ENCODE assay signal across 8 mouse cellular contexts in the genomic region with DNA sequence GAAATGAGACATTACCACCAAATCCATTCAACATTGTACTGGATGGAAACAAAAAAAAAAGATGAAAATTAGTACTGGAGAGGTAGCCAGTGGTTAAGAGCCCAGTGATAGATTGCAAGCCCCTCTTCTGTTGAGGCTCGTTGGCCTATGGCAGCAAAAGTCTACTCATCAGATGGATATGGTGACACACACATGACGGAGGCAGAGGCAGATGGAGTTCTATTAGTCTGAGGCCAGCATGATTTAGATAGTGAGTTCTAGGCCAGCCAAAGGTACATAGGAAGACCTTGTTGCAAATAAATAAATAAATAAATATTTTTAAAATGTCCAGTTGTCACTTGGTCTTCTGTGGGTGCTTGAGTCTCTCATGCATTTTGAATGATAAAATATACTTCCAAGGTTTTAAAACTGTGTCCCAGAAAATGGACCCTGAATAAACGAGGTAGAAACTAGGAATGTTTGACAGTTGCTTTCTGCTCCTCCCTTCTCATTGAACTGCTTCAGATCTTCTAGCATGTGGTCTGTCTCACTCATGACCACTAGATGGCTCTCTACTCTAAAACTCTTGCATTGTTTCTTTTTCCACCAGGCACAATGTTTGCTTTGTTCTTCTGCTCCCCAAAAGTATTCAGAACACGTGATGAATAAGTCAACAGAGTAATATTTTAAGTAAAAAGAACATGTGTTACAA.
DNase-seq lines count a peak whose midpoint lies in the region; ATAC-seq and TF ChIP-seq lines count a peak whose summit lies in the region.

No protein-coding gene starts in this region.

- H3K27ac ChIP-seq in heart, adult 2 months, result no peak overlapping the region
- no peak overlapping the region for H3K27ac ChIP-seq in limb, embryonic 14.5 days (replicated peaks; ENCODE audit: low read depth, low read length)
- H3K27ac ChIP-seq in stomach, postnatal 0 days (replicated peaks), result no peak overlapping the region

- no peaks in the 10 kb centered on the region for H3K27me3 ChIP-seq in heart, adult 2 months (ENCODE audit: control insufficient read depth, insufficient read depth, low read length)
- no peaks in the 10 kb centered on the region for H3K27me3 ChIP-seq in limb, embryonic 14.5 days (ENCODE audit: control insufficient read depth, insufficient read depth, low read length)
- H3K27me3 ChIP-seq in stomach, postnatal 0 days (ENCODE audit: control insufficient read depth, insufficient read depth, low read length), result no peaks in the 10 kb centered on the region

- no peak for TF ChIP-seq POLR2A in heart, adult 2 months (IDR thresholded peaks at IDR 0.05; ENCODE audit: insufficient read depth, low read depth, low read length)
- no peak for TF ChIP-seq POLR2A in limb, embryonic 14.5 days (IDR thresholded peaks at IDR 0.05; ENCODE audit: borderline replicate concordance, extremely low read depth, insufficient read depth, insufficient read length)

- 48% methylated on average over 4 of the region's 4 CpGs for WGBS in heart, adult 2 months
- WGBS in limb, embryonic 14.5 days, result 48% methylated on average over 4 of the region's 4 CpGs
- 47% methylated on average over 4 of the region's 4 CpGs for WGBS in stomach, postnatal 0 days

- no peak for DNase-seq in heart, adult 2 months
- no peak for DNase-seq in heart, postnatal 25 days (ENCODE audit: low spot score)
- DNase-seq in 3T3-L1 (ENCODE audit: low read depth, low spot score) (peak; percentile 79), MN1 (ENCODE audit: low spot score) (peak; percentile 60)
- peak; percentile 62 for DNase-seq in forelimb bud, embryonic 11.5 days (ENCODE audit: low read depth, low spot score)
- peak; percentile 78 for DNase-seq in limb, embryonic 14.5 days (ENCODE audit: low spot score)
- DNase-seq in stomach, postnatal 0 days (ENCODE audit: low spot score), result no peak
- DNase-seq in urinary bladder, postnatal 10 days (ENCODE audit: low spot score), result no peak

- H3K4me3 ChIP-seq in heart, adult 2 months, result no peak overlapping the region
- H3K4me3 ChIP-seq in limb, embryonic 14.5 days (replicated peaks; ENCODE audit: low read length), result no peak overlapping the region
- H3K4me3 ChIP-seq in stomach, postnatal 0 days (ENCODE audit: low read depth, low read length), result no peak overlapping the region

- no peak for TF ChIP-seq EP300 in heart, adult 2 months (IDR thresholded peaks at IDR 0.05; ENCODE audit: insufficient read depth, low read depth, low read length)
- no peak for TF ChIP-seq EP300 in stomach, postnatal 0 days (optimal IDR thresholded peaks at IDR 0.05)

- intact Hi-C loops in heart, adult 2 months (cut with DNase I), result loop anchor here (5.0 kb wide), 1 partner anchor 781 kb away; no protein-coding TSS in a partner anchor
- intact Hi-C loops in heart, postnatal 25 days (cut with DNase I), result loop anchor here (1.0 to 10.0 kb wide), 2 partner anchors 781 to 924 kb away; no protein-coding TSS in a partner anchor

- no peaks in the 10 kb centered on the region for H3K79me2 ChIP-seq in heart, adult 2 months (replicated peaks; ENCODE audit: control insufficient read depth, insufficient read depth, low read length)

- ATAC-seq in limb, embryonic 14.5 days (ENCODE audit: low FRiP score, low read depth), result peak; percentile 84
- ATAC-seq in stomach, postnatal 0 days (ENCODE audit: low FRiP score, low TSS enrichment), result no peak

- H3K36me3 ChIP-seq in heart, adult 2 months (ENCODE audit: control insufficient read depth, insufficient read depth, low read length), result no peaks in the 10 kb centered on the region
- no peaks in the 10 kb centered on the region for H3K36me3 ChIP-seq in limb, embryonic 14.5 days (ENCODE audit: control insufficient read depth, insufficient read depth, low read length)
- no peaks in the 10 kb centered on the region for H3K36me3 ChIP-seq in stomach, postnatal 0 days (ENCODE audit: control insufficient read depth, insufficient read depth, low read length)

- H3K9ac ChIP-seq in heart, adult 2 months (ENCODE audit: low read depth, low read length), result no peak overlapping the region
- no peak overlapping the region for H3K9ac ChIP-seq in limb, embryonic 14.5 days (ENCODE audit: low read depth, low read length, severe bottlenecking)
- no peak overlapping the region for H3K9ac ChIP-seq in stomach, postnatal 0 days (ENCODE audit: low read length)

- no peaks in the 10 kb centered on the region for H3K4me1 ChIP-seq in heart, adult 2 months (ENCODE audit: control insufficient read depth, insufficient read depth, low read length)
- H3K4me1 ChIP-seq in limb, embryonic 14.5 days (ENCODE audit: control insufficient read depth, insufficient read depth, low read length), result no peaks in the 10 kb centered on the region
- H3K4me1 ChIP-seq in stomach, postnatal 0 days (replicated peaks; ENCODE audit: control insufficient read depth, insufficient read depth), result no peaks in the 10 kb centered on the region

- H3K4me2 ChIP-seq in limb, embryonic 14.5 days (replicated peaks; ENCODE audit: low read depth, low read length, severe bottlenecking), result no peak overlapping the region
- no peak overlapping the region for H3K4me2 ChIP-seq in stomach, postnatal 0 days (replicated peaks; ENCODE audit: low read depth)

- H3K9me3 ChIP-seq in limb, embryonic 14.5 days (ENCODE audit: control insufficient read depth, low read length), result no peaks in the 10 kb centered on the region
- H3K9me3 ChIP-seq in stomach, postnatal 0 days (ENCODE audit: control insufficient read depth, low read length), result no peaks in the 10 kb centered on the region

- TF ChIP-seq CTCF in heart, adult 2 months (IDR thresholded peaks at IDR 0.05), result peak; percentile 81
- TF ChIP-seq CTCF in stomach, postnatal 0 days (IDR thresholded peaks at IDR 0.05; ENCODE audit: low read depth), result peak; percentile 82

Comparison
In these comparisons a context has a peak if more than half of its experiments do, and no peak if none do; other contexts are left out.
1. DNase-seq: peak in 3T3-L1 (single experiment), MN1 (single experiment), forelimb bud, embryonic 11.5 days (single experiment) and limb, embryonic 14.5 days (single experiment); none in heart, adult 2 months (0 of 2), heart, postnatal 25 days (single experiment), stomach, postnatal 0 days (single experiment) and urinary bladder, postnatal 10 days (single experiment).